Mouse (Mus musculus): Measurements from ENCODE around the gene Pou2f2.
A peak's percentile ranks its signal among the peaks of the same experiment; 100 is the strongest.

The Pou2f2 gene

DNA sequence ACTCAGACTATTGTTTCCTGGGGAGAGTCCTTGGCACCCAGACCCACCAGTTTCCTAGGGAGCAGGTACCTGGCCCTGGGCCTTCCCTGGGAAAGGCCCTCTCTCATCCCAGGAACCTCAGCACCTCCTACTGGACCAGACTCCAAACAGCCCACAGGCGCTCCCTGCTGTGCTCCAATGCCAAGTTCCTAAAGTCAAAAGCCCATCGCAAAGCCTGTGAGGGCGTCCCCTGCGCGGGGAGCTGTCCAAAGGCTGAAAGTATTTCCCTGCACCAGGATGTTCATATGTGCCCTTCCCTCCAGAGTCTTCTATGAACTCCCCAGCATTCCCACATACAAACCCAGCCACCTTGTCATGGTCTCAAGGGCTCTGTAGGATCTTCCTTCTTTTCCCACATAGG, 37.8 kb downstream of the Pou2f2 start:
- no peak for DNase-seq

DNA sequence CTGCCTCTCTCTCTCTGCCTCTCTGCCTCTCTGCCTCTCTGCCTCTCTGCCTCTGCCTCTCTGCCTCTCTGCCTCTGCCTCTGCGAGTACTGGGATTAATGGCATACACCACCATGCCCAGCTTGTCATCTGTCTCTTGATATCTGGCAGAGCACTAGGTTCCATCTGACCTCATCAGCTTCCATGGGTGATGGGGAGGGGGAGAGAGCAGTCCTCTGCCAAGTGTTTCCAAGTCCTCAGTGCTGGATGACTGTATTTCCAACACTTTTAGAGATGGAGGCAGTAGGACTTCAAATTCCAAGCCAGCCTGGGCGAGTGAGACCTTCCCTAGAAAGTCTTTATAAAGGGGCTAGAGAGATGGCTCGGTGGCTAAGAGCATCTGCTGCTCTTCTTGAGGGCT, 42.0 kb downstream of the Pou2f2 start:
- DNase-seq: no peak

DNA sequence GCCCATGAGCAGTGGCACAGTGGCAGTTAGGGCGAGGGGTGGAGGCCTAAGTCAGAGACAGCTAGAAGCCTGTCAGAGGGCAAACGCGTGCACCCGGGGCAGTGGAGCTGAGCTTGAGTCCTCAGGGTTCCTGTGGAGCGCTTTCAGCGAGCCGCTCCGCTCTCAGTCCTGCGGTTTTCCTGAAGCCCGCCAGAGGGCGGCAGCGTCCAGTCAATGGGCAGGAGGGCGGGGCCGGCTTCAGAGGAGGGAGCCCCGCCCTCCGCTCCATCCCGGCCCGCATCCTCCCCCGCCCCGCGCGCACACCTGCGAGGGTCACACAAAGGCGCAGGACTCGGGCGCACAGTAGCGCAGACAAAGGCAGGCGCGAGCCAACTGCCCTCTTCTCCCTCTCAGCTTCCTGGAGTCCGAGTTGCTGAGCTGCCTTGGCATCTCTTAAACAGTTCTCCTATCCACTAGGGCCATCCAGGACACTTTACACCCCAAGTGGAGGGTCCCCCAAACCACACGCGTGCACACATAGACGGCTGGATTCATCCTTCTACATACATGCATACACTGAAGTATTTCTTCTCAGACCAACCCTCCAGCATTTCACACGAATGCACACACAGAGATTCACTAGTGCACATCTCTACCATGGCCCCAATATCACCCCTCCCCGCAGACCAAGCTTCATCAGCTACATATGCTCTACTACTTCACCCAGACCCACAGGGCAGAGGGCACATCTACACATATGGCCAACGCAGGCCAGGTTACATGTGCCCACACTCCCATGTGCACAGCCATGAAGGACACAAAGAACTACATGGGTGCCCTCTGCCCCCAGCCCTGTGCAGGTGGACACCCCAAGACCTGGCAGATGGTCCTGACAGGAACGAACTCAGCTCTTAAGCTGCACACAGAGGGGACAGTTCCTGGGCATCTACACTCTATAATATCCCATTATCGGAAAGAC, 46.2 kb downstream of the Pou2f2 start:
- DNase-seq: peak; percentile 89

DNA sequence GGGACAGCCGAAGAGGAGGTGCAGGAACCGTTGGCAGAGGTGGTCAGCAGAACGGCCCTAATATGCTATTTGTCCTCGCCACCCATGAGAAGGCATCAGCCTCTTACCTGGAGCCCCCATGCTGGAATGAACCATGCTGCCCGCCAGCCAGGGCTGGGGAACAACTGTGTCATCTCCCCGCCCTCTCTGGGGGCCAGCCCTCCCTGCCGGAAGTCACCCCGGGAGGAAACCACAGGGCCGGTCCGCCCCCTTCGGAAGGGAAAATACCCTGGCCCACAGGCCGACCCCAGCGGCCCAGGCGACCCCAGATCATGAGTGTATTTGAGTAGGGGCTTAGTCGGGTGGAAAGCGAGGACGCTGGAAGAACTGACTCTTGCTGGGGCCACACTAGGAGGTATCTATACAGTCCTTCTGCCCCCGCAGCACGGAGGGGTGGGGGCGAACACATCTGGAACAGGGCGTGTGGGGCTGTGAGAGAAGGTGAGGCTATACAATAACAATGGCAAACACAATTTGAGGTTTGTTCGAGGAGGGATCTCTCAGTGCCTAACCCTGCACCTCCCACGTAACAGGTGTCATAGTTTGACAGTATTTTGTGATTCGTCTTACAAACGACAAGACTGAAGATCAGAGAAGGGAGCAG, 47.1 kb downstream of the Pou2f2 start:
- DNase-seq: no peak

DNA sequence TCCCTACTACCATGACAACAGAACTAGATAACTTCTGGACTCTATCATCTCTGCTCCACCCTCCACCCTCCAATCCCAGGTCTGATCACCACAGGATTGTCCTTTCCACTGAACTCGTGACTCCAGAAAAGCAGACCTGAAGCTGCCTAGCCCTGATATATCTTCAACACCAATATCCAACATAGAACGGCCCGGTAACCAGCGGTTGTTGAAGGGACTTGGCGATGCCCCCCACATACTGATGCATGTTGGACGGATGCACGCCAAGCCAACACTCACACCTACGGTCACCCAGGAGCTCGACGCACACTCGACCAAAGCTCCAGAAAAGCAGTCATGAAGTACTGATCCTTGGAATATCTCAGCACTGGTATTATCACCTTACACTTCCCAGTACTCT, 48.3 kb downstream of the Pou2f2 start:
- no peak for DNase-seq

DNA sequence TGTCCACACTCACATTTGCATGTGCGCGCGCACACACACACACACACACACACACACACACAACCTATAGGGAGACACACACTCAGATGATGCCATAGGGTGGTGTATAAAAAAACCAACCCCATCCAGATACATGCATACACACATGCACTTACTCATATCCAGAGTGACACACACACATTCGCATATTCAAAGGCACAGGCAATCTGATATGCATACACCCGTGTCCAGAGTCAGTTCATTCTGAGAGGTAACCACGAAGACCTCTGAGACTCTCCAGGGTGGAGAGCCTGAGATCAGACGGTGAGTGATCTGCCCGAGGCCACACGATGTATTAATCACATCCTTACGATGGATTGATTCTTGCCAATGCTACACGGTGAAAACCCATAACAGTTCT, 49.0 kb downstream of the Pou2f2 start:
- DNase-seq: no peak

DNA sequence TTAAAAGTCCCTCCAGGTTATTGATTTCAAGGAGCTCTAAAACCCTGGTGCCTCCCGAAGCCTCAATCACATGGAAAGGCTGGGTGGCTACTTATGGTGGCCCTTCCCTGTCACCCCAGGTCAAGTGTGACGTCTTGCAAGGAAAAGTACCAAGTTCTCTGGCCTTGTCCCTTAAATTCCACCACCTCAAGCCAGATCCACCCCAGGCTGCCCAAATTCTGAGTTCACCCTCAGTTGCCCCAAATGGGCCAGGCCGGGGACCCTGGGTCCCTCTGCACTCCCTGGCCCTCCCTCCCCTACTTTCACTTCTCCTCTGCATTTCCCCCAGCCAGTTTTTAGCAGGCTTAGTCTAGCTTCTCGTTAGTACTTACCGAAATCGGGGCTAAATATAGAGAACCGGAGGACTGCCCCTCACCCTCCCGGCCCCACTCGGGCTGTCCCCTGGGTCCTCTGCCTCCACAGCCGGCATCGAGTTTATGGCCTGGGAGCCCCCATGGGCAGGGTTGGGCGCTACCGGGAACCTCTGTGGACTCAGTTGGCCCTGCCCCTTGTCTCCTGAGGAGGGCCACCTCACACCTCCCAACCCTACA, 50.0 kb downstream of the Pou2f2 start:
- DNase-seq: no peak

DNA sequence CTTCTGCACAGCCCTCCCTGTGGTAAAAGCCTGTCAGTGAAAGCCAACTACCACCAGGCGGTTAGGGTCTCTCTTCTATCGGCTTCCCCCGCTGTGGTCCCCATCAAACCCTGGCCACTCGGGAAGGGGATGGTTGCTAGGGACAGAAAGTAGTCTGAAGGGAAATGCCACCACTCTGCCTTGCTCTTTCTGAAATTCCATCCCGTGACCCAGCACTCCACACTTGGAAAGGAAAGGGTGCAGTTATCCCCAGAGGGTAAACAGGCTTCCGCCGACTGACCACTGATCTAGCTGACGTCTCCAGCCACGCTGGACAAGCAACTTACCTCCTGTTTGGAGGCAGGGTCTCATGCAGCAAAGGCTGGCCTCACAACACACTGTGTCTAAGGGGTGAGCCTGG, 51.6 kb downstream of the Pou2f2 start:
- DNase-seq: no peak

DNA sequence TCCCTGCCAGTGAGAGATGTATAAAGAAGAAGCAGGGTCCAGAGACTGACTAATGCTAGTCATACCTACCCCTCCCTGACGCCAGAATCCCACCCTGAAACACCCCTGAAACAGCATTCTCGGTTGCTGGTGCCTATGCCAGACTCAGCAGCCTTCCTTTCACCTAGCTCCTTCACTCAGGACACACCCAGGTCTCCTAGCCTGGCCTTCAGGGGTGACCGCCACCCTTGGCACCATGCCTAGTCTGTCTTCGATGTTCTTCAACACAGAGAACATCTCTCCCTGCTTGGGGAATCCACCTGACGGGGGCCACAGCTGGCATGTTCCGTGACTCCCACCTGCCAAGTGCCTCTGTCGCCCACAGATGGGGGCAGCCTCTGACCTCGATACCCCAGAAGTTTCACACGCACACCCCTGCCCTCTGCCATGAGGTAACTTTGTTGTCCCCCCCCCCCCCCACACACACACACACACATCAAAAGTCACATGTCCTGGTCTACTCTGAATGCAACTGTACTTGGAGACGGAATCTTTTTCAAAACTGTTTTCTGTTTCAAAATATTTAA, 53.7 kb downstream of the Pou2f2 start:
- no peak for DNase-seq

DNA sequence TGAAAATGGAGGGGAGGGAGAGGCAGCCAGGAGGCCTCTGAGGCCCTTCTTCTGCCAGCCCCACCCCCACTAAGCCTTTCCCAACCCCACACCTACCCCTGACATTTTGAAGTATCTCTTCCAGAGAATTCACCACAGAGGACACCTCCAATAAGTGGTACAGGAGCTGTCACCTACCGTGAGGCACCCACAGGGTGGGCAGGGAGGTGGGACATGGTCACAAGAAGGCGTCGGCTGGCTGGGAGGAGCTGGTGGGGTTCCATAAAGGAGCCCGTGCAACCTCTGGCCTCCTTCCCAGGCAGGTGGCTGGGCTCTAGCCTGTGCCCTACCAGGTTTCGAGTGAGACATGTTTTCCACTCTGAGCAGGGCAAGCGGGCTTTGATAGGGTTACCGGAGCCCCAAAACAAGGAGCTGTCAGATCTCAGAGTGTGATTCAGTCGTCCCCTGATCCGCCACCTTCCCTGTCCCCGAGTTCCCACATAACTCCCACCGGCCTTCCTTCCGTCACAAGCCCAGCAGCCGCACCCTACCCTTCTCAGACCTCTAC, 58.2 kb downstream of the Pou2f2 start:
- DNase-seq: no peak

DNA sequence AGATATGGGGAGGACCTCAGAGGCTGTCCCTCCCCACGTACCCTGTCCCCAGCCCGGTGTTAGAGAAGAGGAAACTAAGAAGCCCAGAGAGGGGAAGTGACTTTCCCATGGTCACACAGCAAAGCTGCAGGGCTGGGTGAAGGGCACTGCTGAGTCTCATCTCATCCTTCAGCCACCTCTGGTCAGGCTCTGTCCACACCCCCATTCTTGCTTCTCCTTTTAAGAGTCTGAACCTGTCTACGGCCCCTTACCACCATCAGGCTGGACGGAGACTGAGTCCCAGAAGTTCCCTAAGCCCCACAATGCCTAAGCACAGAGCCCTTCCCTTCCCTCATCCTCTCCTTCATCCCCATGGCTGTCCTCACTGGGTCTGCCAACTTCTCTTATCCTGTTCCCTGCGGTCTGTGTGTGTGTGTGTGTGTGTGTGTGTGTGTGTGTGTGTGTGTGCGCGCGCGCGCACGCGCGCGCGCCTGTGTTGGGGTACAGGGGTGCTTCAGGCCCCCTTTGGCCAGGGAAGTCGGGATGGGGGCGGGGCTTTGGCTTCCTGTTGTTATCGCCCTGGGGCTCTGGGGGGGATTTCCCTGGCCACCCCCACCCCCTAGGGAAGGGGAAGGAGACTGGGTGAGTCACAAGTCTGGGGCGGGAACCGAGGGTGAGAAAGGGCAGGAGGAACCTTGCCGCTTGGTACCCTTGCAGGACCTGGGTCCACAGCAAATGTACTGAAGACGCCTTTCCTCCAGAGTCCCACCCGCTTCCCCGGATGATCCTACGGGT, 59.3 kb downstream of the Pou2f2 start:
- no peak for DNase-seq

DNA sequence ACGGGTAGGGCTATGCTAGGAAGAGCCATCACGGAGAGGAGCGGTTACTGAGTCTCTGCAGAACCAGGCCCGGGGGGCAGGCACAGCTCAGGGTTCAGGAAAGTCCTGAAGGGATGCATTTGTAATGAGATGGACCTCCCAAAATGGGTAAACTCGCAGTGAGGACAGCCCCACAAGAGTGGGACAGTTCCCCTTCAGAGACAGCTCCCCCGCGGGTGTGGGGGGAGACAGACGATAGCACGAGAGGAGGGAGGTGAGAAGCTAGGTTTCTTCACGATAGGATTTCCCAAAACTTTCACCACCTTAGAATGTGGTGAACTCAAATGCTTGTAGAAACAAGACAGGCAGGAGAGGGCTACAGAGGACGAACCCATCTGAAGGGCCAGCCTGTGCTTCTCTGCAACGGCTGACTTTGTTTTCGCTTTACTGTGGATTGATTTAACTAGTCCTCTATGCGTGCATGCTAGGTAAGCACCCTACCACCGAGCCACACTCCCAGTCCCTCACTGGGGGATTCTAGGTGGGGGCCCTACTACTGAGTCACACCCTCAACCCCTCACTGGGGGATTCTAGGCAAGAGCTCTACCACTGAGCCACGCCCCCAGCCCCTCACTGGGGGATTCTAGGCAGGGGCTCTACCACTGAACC, 66.4 kb downstream of the Pou2f2 start:
- DNase-seq: no peak

DNA sequence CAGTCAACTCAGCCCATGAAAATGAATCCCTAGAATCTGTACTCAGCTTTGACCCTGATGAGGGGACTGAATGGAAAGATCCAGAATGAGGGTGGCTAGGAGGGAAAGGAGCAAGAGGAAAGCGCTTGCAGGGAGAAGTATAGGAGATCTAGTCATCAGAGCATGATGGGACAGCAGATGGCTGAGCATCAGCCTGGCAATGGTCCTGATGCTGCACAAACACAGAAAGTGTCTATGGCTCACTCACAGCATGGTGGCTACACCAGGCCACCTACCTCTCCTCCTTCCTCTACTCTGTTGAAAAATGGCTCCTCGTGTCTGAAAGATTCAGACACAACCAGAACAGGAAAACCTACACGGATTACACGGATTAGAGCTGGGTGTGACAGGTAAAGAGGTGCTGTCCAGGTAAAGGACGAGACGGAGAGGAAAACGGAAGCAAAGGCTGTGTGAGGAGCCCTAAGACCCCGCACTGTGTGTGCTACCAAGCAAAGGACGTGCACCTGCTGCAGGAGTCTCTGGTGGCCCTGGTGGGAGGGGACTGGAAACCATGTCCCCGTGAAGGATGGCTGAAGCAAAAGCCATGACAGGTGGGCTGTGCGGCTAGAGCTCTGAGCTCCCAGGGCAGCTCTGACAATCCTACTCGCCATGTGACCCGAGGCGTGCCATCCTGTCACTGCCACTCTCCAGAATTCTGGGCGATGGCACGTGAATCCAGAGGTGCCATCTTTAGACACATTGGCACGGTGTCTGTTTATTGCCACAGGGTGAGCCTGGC, 67.2 kb downstream of the Pou2f2 start:
- peak; percentile 73 for DNase-seq

DNA sequence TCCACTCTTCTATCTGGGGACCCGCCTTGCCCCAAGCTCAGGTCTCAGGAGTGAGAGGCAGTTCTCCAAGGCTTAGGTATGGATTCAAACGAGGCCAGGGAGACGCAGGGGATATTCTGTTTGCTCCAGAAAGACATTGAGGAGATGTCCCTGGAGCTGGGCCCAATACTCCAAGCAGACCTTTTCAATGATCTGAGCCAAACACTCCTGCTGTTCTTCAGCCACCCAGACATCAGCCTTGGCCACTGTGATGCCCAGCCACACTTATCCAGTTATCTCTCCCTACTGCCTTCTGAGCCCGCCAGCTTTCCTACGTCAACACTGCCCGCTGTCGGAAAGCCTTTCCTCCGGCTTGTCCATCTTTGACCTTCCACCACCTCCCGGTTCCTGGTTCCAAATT, 69.2 kb downstream of the Pou2f2 start:
- DNase-seq: no peak

DNA sequence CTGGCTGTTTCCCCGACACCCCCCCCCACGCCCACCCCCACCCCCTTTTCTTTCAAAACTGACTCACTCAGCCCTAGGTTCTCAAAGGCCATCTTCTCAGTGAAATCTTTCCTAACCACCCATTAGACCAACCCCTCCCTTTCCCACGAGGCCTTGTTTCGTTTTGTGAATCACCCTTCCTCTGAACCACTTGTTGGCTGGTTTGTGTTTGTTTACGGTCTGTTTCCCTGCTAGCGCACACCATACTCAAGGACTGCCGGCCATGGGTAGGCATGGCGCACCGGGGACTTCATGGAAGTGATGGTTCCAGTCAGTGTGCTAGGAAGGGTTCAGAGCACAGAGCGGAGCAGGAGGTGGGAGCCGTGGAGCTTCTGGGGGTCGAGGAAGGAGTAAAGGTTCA, 70.2 kb downstream of the Pou2f2 start:
- DNase-seq: no peak

DNA sequence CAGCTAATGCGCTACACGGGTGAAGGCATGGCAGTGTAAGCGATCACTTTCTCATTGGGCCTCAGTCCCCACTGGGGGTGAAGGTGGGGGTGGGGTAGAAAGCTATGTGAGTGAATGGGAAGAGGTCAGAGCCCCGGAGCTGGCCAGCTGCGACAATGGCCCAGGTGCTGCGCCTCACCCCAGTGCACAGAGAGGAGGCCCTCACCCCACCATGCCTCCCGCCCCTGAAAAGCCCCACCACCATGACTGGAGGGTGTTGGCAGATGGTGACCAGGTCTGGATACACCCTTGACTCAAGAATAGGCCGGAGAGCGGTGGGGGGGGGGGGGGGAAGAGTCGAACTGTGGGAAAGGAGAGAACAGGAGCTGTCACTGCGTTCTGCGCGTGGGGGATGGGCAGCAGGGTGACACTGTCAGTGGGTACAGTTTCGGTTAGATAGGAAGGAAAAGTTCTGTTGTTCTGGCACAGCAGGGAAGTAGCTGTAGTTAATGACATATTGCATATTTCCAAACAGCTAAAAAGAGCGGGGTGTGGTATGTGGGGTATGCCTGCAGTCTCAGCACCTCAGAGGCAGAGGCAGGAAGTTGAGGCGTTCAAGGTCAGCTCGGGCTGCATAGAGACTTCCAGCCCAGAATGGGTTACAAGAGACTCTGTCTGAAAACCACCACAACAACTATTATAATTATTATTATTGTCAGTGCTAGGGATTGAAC, 72.6 kb downstream of the Pou2f2 start:
- no peak for DNase-seq

DNA sequence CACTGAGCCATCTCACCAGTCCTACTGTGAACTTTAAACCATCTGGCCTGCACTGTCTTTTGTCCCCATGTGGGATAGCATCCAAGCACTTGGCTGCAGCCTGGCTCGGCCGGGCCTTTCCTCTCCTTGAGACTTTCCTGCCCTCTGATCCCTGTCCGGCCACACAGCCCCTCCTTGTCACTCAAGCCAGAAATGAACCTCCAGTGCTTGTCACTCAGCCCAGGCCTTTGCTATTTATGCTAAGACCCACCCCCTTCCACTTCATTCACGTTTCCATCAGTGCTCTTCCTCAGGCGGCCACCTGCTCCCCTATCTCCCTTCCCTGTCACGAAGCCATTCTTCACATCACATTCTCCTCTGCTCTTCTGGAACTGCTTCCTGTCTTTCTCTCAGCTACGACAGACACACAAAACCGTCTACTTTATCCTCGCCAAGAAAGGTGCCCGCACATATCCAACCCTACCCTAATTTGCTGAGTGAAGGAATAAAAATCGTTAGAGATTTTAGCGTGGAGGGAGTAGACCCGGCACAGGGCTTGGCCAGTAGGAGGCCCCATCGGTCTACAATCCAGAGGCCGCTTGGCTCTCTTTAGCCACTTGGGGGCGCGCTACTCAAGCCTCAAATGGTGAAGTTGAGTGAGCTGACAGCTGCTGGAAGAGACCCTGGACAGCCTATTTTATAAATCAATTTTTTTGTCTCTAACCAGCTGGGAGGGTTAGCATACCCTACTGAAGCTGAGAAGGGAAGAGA, 73.9 kb downstream of the Pou2f2 start:
- peak; percentile 87 for DNase-seq

DNA sequence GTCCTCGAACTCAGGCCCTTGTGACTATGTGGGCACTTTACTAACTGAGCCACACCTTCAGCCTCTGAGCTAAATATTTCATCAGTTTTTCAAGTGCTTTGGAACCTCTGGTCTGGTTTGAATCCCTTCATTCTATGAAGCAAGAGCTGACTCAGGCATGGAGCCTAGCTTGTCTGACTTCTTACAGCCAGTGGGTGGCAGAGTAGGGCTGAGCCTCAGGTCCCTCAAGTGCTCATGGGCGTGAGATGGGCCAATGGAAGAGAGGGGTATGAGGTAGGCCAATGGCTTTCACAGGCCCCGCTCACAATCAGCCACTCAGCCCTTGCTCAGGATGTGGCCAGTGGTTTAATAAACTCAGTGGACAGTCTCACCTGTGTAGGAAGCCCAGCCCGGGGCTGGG, 79.9 kb downstream of the Pou2f2 start:
- DNase-seq: no peak

DNA sequence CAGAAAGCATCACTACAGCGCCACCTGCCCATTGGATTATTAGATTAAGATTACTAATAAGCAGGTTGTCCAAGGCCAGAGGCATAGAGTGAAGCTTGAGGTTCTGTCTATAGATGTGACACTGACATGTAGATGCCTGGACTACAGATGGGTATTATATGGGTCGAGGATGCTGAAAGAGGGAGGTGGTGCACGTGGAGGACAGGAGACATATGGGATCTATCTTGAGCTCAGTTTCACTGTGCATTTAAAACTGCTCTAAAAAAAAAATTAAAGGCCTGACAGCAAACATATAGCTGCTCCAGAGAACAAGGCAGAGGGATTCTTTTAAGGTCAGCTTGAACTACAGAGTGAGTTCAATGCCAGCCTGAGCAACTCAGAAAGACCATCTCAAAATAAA, 81.4 kb downstream of the Pou2f2 start:
- DNase-seq: no peak

DNA sequence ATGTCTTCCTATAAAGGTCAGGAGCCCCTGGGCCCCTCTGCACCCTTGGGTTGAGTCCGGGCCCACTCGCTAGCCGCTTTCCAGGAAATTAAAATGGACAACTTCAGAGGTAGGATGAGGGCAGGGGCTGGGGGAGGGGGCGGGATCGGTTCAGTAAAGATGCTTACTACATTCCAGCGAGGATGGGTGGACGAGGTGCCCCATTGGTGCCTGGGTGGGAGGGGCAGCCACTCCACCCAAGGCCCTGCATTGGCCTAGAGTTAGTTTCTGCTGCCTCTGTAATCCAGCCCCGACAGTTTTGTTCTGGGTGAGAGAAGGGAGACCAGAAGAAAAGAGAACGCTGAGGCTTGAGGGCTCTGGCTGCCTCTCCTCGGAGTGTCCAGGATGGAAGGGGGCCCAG, 89.7 kb downstream of the Pou2f2 start:
- no peak for DNase-seq
